Mouse (Mus musculus): ENCODE results near the gene Trappc3l. TPM values are rescaled to one million over a fixed set of nuclear protein-coding genes. Genes with fewer than 3 reads are reported as not detected.
A peak's percentile ranks its signal among the peaks of the same experiment; 100 is the strongest.

Gene Trappc3l
- polyA plus RNA-seq, 1 experiment from 2014 or later, result 0.89 TPM

DNA sequence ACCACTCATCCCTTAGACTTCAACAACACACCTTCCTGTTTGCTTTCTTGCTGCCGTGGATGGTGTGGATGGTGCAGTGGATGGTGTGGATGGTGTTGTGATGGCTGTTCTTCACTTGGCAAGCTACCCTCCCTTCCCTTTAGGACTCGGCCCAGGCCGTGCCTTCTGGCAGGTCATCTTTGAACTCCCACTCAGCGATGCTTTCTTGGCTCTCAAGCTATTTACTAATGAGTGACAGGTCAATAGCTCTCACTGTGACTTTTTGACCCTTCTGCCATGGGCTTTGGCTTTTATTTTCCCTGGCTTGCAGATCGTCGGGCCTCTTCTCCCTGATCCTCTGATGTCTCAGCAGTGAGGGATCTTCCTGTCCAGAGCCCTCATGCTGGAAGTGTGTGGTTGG is 99.0 kb downstream of the Trappc3l start:
- Histone ChIP-seq H3K9ac (ENCODE audit: low read depth, low read length) (no peak overlapping the region), H3K4me2 (ENCODE audit: low read depth, low read length) (no peak overlapping the region), H3K9me3 (ENCODE audit: control insufficient read depth, low read length) (0 out of 2 replicates have a peak, but pooled peaks cover under 1% of the 10 kb centered on the region), H3K4me3 (ENCODE audit: low read depth, low read length) (no peak overlapping the region), H3K27ac (replicated peaks; ENCODE audit: low read depth, low read length) (no peak overlapping the region), H3K36me3 (ENCODE audit: control insufficient read depth, insufficient read depth, low read length) (no peaks in the 10 kb centered on the region), H3K27me3 (replicated peaks; ENCODE audit: control insufficient read depth, insufficient read depth, low read length) (no peaks in the 10 kb centered on the region), H3K4me1 (ENCODE audit: control insufficient read depth, insufficient read depth, low read length) (no peaks in the 10 kb centered on the region)
- 29% methylated on average over 6 of the region's 6 CpGs for WGBS
- DNase-seq (ENCODE audit: low spot score) (no peak), ATAC-seq (ENCODE audit: low read depth) (no peak)

DNA sequence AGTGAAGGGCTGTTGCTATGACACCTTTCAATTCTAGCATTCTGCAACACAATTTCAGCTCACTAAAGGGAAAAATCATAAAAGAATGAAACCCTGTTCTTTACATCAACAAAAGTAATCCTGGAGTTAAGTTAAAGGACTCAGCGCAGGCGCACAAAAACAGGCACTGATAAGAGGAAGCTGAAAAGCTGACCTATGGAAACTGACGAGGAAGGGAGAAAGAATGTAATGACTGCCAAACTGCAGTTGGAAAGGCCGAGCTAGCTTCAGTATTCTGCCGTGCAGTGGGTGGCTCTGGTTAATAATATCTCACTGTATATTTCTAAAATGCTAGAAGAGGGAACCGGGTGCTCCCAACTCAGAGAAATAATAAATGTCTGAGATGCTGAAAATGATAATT is 100.6 kb downstream of the Trappc3l start:
- H3K4me1 ChIP-seq (ENCODE audit: control insufficient read depth, insufficient read depth, low read length), result no peaks in the 10 kb centered on the region
- H3K9me3 ChIP-seq (ENCODE audit: control insufficient read depth, low read length), result 0 out of 2 replicates have a peak, but pooled peaks cover 3% of the 10 kb centered on the region
- H3K27ac ChIP-seq (replicated peaks; ENCODE audit: low read depth, low read length), result no peak overlapping the region
- no peak for ATAC-seq (ENCODE audit: low read depth)
- no peak for DNase-seq (ENCODE audit: low spot score)
- H3K9ac ChIP-seq (ENCODE audit: low read depth, low read length), result no peak overlapping the region
- no peak overlapping the region for H3K4me3 ChIP-seq (ENCODE audit: low read depth, low read length)
- H3K36me3 ChIP-seq (ENCODE audit: control insufficient read depth, insufficient read depth, low read length), result no peaks in the 10 kb centered on the region
- 62% methylated on average over 6 of the region's 6 CpGs for WGBS
- no peak overlapping the region for H3K4me2 ChIP-seq (ENCODE audit: low read depth, low read length)
- no peaks in the 10 kb centered on the region for H3K27me3 ChIP-seq (replicated peaks; ENCODE audit: control insufficient read depth, insufficient read depth, low read length)

DNA sequence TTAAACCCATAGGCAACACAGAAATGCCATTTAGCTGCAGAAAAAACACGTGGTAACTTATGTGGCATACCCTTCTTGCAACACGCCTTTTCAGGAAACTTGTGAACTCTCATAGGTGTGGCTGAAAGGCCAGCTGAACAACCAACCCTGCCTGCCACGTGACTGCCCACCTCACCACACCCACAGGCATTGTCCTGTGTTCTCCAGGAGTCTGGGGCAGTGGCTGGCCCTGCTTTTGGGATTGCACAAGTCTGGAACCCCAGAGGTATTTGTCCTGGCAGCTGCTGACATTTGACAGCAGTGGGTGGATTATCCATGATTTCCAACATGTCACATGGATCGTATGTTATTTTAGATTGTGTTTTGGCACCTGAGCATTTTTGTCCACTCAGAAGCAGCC is 102.4 kb downstream of the Trappc3l start:
- H3K9ac ChIP-seq (ENCODE audit: low read depth, low read length), result no peak overlapping the region
- ATAC-seq (ENCODE audit: low read depth), result no peak
- H3K4me2 ChIP-seq (ENCODE audit: low read depth, low read length), result no peak overlapping the region
- no peak for DNase-seq (ENCODE audit: low spot score)
- 50% methylated on average over 4 of the region's 4 CpGs for WGBS
- H3K27ac ChIP-seq (replicated peaks; ENCODE audit: low read depth, low read length), result no peak overlapping the region
- peaks cover 7% of the 10 kb centered on the region; the same call in 1 of the 2 replicates for H3K9me3 ChIP-seq (ENCODE audit: control insufficient read depth, low read length)
- H3K4me3 ChIP-seq (ENCODE audit: low read depth, low read length), result no peak overlapping the region
- H3K36me3 ChIP-seq (ENCODE audit: control insufficient read depth, insufficient read depth, low read length), result no peaks in the 10 kb centered on the region
- H3K4me1 ChIP-seq (ENCODE audit: control insufficient read depth, insufficient read depth, low read length), result no peaks in the 10 kb centered on the region
- H3K27me3 ChIP-seq (replicated peaks; ENCODE audit: control insufficient read depth, insufficient read depth, low read length), result no peaks in the 10 kb centered on the region

DNA sequence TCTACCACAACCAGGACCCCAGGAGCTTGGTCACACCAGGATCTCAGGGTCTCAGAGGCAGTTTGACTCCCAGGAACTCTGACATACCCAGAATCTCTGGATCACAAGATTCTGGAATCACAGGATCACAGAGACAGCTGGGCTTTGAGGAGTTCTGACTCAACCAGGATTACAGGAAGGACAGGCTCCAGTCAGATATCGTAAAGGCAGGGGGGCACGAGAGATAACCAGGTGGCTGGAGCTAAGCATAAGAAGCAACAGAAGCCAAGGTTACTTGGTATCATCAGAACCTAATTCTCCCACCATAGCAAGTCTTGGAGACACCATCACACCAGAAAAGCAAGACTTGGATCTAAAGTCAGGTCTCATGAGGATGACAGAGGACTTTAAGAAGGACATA is 104.3 kb downstream of the Trappc3l start:
- no peak for DNase-seq (ENCODE audit: low spot score)
- Histone ChIP-seq H3K4me1 (ENCODE audit: control insufficient read depth, insufficient read depth, low read length) (no peaks in the 10 kb centered on the region), H3K27ac (replicated peaks; ENCODE audit: low read depth, low read length) (no peak overlapping the region), H3K4me2 (ENCODE audit: low read depth, low read length) (no peak overlapping the region), H3K9ac (ENCODE audit: low read depth, low read length) (no peak overlapping the region), H3K4me3 (ENCODE audit: low read depth, low read length) (no peak overlapping the region), H3K36me3 (ENCODE audit: control insufficient read depth, insufficient read depth, low read length) (no peaks in the 10 kb centered on the region), H3K9me3 (ENCODE audit: control insufficient read depth, low read length) (peaks cover 7% of the 10 kb centered on the region; the same call in 1 of the 2 replicates), H3K27me3 (replicated peaks; ENCODE audit: control insufficient read depth, insufficient read depth, low read length) (no peaks in the 10 kb centered on the region)
- 89% methylated on average over 2 of the region's 2 CpGs for WGBS
- no peak for ATAC-seq (ENCODE audit: low read depth)

- Histone ChIP-seq H3K9ac (ENCODE audit: low read depth, low read length) (no peak overlapping the region), H3K36me3 (ENCODE audit: control insufficient read depth, insufficient read depth, low read length) (peaks cover 22% of the 10 kb centered on the region), H3K27ac (replicated peaks; ENCODE audit: low read depth, low read length) (no peak overlapping the region), H3K27me3 (replicated peaks; ENCODE audit: control insufficient read depth, insufficient read depth, low read length) (no peaks in the 10 kb centered on the region), H3K4me3 (ENCODE audit: low read depth, low read length) (no peak overlapping the region), H3K4me1 (ENCODE audit: control insufficient read depth, insufficient read depth, low read length) (no peaks in the 10 kb centered on the region), H3K9me3 (ENCODE audit: control insufficient read depth, low read length) (no peaks in the 10 kb centered on the region), H3K4me2 (ENCODE audit: low read depth, low read length) (no peak overlapping the region)
- peak; percentile 52 for DNase-seq (ENCODE audit: low spot score)
- peak; percentile 60; the same call in 1 of the 2 replicates for ATAC-seq (ENCODE audit: low read depth)
- 37% methylated on average over 3 of the region's 3 CpGs for WGBS
These were observed 112.4 kb downstream of the Trappc3l start for GRCm38 (mm10) chr10:34149772-34150171.

DNA sequence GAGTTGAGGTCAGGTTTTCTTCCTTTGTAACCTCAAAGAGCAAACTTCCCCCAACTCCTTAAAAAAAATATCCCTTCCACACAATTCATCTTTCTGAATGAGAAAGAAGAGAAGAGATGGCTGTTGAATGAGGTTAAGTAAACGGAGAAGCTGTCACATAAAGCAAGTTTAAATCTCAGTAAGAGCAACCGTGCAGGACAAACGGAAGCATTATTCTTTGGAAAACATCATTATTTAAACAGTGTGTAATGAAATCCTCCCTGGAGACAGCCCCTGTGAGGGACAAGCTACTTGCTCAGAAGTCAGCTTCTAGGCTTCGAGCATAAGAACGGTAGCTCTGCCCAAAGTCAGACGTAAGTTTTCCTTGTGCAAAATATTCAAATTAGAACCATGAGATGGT is 113.1 kb downstream of the Trappc3l start:
- Histone ChIP-seq H3K4me2 (ENCODE audit: low read depth, low read length) (no peak overlapping the region), H3K4me1 (ENCODE audit: control insufficient read depth, insufficient read depth, low read length) (no peaks in the 10 kb centered on the region), H3K27me3 (replicated peaks; ENCODE audit: control insufficient read depth, insufficient read depth, low read length) (no peaks in the 10 kb centered on the region), H3K4me3 (ENCODE audit: low read depth, low read length) (no peak overlapping the region), H3K9ac (ENCODE audit: low read depth, low read length) (no peak overlapping the region), H3K36me3 (ENCODE audit: control insufficient read depth, insufficient read depth, low read length) (peaks cover 22% of the 10 kb centered on the region), H3K27ac (replicated peaks; ENCODE audit: low read depth, low read length) (no peak overlapping the region), H3K9me3 (ENCODE audit: control insufficient read depth, low read length) (no peaks in the 10 kb centered on the region)
- ATAC-seq (ENCODE audit: low read depth) (no peak), DNase-seq (ENCODE audit: low spot score) (peak; percentile 59)
- 22% methylated on average over 6 of the region's 6 CpGs for WGBS

DNA sequence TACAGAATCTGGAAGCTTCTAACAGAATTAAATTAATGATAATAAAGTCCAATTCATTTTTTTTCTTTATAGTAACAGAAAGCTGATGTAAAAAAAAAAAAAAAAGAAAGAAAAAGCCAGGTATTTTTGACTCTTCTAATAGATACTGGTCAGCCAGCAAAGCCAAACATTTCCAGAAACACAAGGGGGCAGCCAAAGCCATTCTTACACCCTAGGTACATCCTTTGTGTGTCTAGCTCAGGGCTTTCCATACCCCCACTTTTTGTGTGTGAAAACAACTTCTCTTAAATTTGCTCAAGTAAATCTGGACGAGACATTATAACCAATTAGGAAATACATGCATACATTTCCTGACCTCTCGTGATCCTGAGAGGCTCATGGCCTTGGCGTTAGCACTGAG is 114.4 kb downstream of the Trappc3l start:
- H3K4me2 ChIP-seq (ENCODE audit: low read depth, low read length), result no peak overlapping the region
- no peak overlapping the region for H3K4me3 ChIP-seq (ENCODE audit: low read depth, low read length)
- no peak overlapping the region for H3K9ac ChIP-seq (ENCODE audit: low read depth, low read length)
- ATAC-seq (ENCODE audit: low read depth) (no peak), DNase-seq (ENCODE audit: low spot score) (no peak)
- H3K36me3 ChIP-seq (ENCODE audit: control insufficient read depth, insufficient read depth, low read length), result peaks cover 22% of the 10 kb centered on the region
- no peaks in the 10 kb centered on the region for H3K4me1 ChIP-seq (ENCODE audit: control insufficient read depth, insufficient read depth, low read length)
- H3K9me3 ChIP-seq (ENCODE audit: control insufficient read depth, low read length), result no peaks in the 10 kb centered on the region
- H3K27me3 ChIP-seq (replicated peaks; ENCODE audit: control insufficient read depth, insufficient read depth, low read length), result no peaks in the 10 kb centered on the region
- WGBS, result 65% methylated on average over 3 of the region's 3 CpGs
- no peak overlapping the region for H3K27ac ChIP-seq (replicated peaks; ENCODE audit: low read depth, low read length)

DNA sequence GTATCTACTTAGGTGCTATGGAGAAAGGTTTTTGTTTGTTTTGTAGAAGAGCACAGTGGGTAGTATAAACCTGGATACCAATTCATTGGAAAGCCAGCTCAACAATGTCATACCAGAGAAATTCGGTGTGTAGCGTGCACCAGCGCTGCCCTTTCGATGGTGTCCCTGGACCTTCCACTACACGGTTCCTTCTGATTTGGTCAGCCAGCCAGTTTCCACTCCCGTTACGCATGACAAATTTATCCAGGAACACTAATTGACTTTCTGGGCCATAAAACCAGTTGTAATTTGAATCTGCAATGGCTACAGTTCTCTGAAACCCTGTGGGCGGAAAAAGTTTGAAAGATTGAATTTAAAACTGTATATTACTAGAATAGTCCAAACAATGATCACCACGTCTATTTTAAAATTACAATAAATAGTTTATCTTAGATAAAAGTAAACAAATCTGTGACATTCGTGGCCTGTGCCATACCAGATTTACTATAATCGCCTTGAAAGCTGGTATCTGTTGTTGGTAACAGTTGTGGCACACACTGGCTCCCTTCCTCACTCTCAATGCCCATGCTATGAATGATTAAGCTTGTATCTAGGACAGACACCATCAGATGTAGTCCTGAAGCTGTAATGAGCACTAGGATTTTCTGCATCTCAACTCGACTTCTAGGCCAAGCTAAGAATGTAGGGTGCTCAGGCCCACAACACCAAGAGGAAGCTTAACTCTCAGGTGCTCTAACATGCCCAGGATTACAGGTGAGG is 118.6 kb downstream of the Trappc3l start:
- Histone ChIP-seq H3K36me3 (ENCODE audit: control insufficient read depth, insufficient read depth, low read length) (peaks cover 43% of the 10 kb centered on the region), H3K4me2 (ENCODE audit: low read depth, low read length) (no peak overlapping the region), H3K4me3 (ENCODE audit: low read depth, low read length) (no peak overlapping the region), H3K27ac (replicated peaks; ENCODE audit: low read depth, low read length) (no peak overlapping the region), H3K4me1 (ENCODE audit: control insufficient read depth, insufficient read depth, low read length) (no peaks in the 10 kb centered on the region), H3K9me3 (ENCODE audit: control insufficient read depth, low read length) (no peaks in the 10 kb centered on the region), H3K27me3 (replicated peaks; ENCODE audit: control insufficient read depth, insufficient read depth, low read length) (no peaks in the 10 kb centered on the region), H3K9ac (ENCODE audit: low read depth, low read length) (no peak overlapping the region)
- 74% methylated on average over 12 of the region's 12 CpGs for WGBS
- DNase-seq (ENCODE audit: low spot score) (no peak), ATAC-seq (ENCODE audit: low read depth) (no peak)
